Mouse (Mus musculus) hindbrain, embryonic 16.5 days (tissue): ENCODE data around the gene Ehbp1l1. TPM values are rescaled to one million over a fixed set of nuclear protein-coding genes. Genes with fewer than 3 reads are reported as not detected.

Experiments used
- ATAC-seq: fragments of 200-750 bp; cut with Nextera tagmentation; 2 replicates; pipeline ENCODE4 v1.8.0; 2017; ENCODE audit warnings: moderate TSS enrichment, moderate library complexity
- H3K27ac ChIP-seq: fragments of 300-500 bp; sonication (generic); 2 replicates; pipeline ENCODE4 v1.5.1; 2014; ENCODE audit warnings: low read depth, mild to moderate bottlenecking, control low read depth, low read length, moderate library complexity
- H3K27me3 ChIP-seq: fragments of 300-500 bp; sonication (generic); replicated peaks from 2 replicates; pipeline ENCODE4 v1.6.1; 2014; ENCODE audit warnings: low read length; ENCODE audit not compliant: control insufficient read depth, insufficient read depth
- H3K36me3 ChIP-seq: fragments of 300-500 bp; sonication (generic); 2 replicates; pipeline ENCODE4 v1.6.1; 2014; ENCODE audit warnings: mild to moderate bottlenecking, low read length, moderate library complexity, mixed read lengths; ENCODE audit not compliant: control insufficient read depth, insufficient read depth
- H3K4me1 ChIP-seq: fragments of 300-500 bp; sonication (generic); 2 replicates; pipeline ENCODE4 v1.6.1; 2014; ENCODE audit warnings: low read depth, low read length; ENCODE audit not compliant: control insufficient read depth, insufficient read depth
- H3K4me2 ChIP-seq: fragments of 300-500 bp; sonication (generic); 2 replicates; pipeline ENCODE4 v1.6.1; 2014; ENCODE audit warnings: mild to moderate bottlenecking, low read length, control low read depth, moderate library complexity
- H3K4me3 ChIP-seq: fragments of 300-500 bp; sonication (generic); 2 replicates; pipeline ENCODE4 v1.5.1; 2014; ENCODE audit warnings: mild to moderate bottlenecking, low read length, control low read depth, moderate library complexity
- H3K9ac ChIP-seq: fragments of 300-500 bp; sonication (generic); 2 replicates; pipeline ENCODE4 v1.6.1; 2014; ENCODE audit warnings: low read depth, mild to moderate bottlenecking, control low read depth, low read length, moderate library complexity
- H3K9me3 ChIP-seq: fragments of 300-500 bp; sonication (generic); 2 replicates; pipeline ENCODE4 v1.6.1; 2014; ENCODE audit warnings: mild to moderate bottlenecking, low read length, moderate library complexity; ENCODE audit not compliant: control insufficient read depth
- WGBS: fragments of 180-500 bp; shearing (Covaris S2); extraction: QIAGEN DNeasy Blood & Tissue Kit; methylation state at CpG from one replicate; pipeline ENCODE4 v1.1.7; 2014; 5-methylcytosine and 5-hydroxymethylcytosine counted together
- polyA plus RNA-seq: library from polyadenylated mRNA; unstranded; fragments of >200 nt; fragmentation: Nextera tagmentation; extraction: Ambion mirVana; gene quantifications from 2 replicates; pipeline ENCODE4 v1.2.1, GENCODE M21; 2015

The Ehbp1l1 gene
- polyA plus RNA-seq, 1 experiment from 2014 or later = 29.7 TPM

DNA sequence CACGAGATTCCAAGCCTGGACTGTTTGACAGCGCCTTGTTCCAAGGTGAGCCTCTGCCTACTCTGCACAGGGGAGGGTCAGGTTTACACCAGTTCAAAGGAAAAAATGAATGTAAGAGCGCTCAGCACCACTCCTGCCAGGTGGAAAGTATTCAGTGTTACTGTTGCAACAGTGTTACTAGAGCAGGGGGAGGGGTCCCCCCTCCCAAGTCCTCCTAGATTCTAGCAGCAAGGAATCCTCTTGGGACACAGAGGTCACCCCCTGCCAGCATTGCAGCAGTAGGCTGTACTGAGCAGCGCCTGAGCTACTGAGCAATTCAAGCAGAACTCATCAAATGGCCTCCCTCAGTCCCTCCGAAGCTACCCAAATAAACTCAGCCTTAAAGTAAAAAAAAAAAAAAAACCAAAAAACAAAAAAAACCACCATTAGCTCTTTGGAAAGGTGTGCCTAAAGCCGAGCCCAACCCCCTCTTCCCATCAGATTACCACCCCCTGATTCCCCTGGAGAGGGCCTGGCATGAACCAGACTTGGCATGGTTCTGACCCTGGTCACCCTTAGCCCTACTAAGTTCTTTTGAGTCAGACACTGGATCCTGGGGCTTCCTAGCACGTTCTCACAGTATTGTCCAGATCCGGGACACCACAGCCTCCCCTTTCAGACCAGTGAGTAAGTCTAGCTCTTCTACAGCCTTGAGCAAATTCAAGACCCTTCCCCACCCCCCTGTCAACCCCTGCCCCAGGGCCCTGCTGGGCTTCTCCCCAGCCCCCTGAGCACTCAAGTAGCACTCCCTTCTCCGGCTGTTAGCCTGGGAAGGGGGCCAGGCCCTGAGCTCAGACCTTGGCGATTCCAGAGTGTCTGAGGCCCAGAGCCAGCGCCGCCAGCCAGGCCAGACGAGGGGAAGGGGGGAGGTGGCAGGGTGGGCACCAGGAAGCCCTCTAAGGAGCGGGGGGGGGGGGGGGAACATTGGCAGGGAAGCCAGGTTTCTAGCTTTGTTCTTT, 14.5 kb upstream of the Ehbp1l1 start, which contains the start of gene Ltbp3:
Ltbp3 (plus strand) TSS at position 585 of the 998 bp plus-strand sequence.
- peak; percentile 84 for ATAC-seq
- H3K4me1 ChIP-seq = peaks cover 32% of the 10 kb centered on the region
- WGBS = 15% methylated on average over 13 of the region's 14 CpGs
- peak within 1 kb of the TSS; percentile 90 for H3K27ac ChIP-seq
- H3K9ac ChIP-seq = peak within 1 kb of the TSS; percentile 83
- no peaks in the 10 kb centered on the region for H3K36me3 ChIP-seq
- no peaks in the 10 kb centered on the region for H3K9me3 ChIP-seq
- H3K4me3 ChIP-seq = peak within 1 kb of the TSS; percentile 62
- peaks cover 17% of the 10 kb centered on the region for H3K27me3 ChIP-seq
- H3K4me2 ChIP-seq = peak within 1 kb of the TSS; percentile 99

DNA sequence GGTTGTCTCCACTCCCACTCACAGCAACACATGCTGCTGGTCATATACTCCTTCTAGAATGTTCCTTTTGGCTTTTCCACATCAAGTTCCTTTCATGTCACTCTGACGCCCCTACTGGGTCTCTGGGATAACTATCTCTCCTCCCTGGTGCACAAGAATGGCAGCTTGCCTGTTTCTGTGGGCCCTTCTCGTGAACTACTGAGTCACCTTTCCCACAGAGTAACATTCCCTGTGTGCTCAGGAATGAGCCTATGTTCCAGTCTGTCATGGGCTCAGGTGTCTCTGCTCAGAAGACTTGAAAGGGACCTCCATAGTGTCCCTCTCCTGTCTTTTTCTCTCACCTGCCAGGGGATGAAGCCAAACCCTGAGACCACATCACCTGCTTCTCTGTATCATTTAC, 13.3 kb upstream of the Ehbp1l1 start:
- Histone ChIP-seq H3K27me3 (peaks cover 13% of the 10 kb centered on the region; the same call in 1 of the 2 replicates), H3K9me3 (no peaks in the 10 kb centered on the region), H3K4me2 (no peak overlapping the region), H3K27ac (no peak overlapping the region), H3K36me3 (no peaks in the 10 kb centered on the region), H3K4me3 (no peak overlapping the region), H3K4me1 (peaks cover 28% of the 10 kb centered on the region), H3K9ac (no peak overlapping the region)
- no peak for ATAC-seq
- WGBS = 46% methylated on average over 2 of the region's 2 CpGs

DNA sequence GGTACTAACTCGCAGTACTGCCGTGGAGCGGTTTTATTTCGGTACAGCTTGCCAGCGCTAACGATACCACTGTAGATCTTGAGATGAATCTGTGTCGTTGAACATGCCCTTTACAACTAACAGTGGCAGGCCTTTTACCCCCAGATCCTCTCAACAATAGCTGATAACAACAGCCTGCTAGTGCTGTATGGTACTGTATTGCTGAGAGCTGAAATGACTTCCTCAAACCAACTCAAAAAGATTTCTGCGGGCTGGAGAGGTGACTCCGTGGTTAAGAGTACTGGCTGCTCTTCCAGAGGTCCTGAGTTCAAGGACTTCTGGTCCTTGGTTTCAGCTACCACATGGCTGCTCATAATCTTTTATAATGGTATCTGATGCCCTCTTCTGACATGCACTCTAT, 8.2 kb upstream of the Ehbp1l1 start:
- no peaks in the 10 kb centered on the region for H3K36me3 ChIP-seq
- 81% methylated on average over 9 of the region's 9 CpGs for WGBS
- peaks cover 7% of the 10 kb centered on the region; the same call in 1 of the 2 replicates for H3K27me3 ChIP-seq
- no peak overlapping the region for H3K4me2 ChIP-seq
- peaks cover 20% of the 10 kb centered on the region for H3K4me1 ChIP-seq
- H3K9ac ChIP-seq = no peak overlapping the region
- ATAC-seq = no peak
- no peaks in the 10 kb centered on the region for H3K9me3 ChIP-seq
- no peak overlapping the region for H3K4me3 ChIP-seq
- no peak overlapping the region for H3K27ac ChIP-seq

DNA sequence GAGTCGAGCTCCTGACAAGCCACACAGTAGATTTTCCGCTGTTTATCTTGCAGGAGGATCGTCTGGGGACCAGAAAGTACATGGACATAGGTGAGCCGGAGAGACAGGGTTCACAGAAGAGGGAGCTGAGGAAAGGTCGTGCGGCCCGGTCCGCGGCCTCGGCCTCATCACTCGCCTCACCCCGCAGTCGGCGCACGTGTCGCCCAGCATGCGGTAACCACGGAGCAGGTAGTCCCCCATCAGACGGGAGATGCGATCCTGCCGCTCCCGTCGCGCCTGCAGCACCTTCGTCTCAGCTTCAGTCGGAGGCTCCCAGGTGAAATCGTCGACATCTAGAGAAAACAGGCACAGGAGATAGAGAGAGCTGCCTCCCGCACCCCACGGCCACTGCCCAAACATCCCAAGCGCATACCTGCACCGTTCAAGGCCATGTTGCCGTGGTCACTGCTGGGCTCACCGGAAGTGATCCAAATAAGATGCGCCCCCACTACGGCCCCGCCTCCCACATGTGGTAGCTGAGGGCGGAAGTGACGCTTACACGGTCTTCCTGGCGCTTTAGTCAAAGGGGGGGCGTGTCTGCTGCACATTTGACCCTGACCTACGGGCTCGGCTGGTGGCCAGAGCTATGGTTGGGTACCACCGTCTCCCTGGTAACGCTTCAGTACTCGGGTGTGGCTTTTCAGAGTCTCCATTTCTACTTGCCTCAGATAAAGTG, 5.3 kb upstream of the Ehbp1l1 start:
- Histone ChIP-seq H3K9me3 (no peaks in the 10 kb centered on the region), H3K4me3 (peak overlapping the region; percentile 57), H3K27ac (peak overlapping the region; percentile 55; the same call in 1 of the 2 replicates), H3K9ac (peak overlapping the region; percentile 79), H3K27me3 (peaks cover 2% of the 10 kb centered on the region; the same call in 1 of the 2 replicates), H3K4me1 (peaks cover 41% of the 10 kb centered on the region), H3K4me2 (peak overlapping the region; percentile 83), H3K36me3 (no peaks in the 10 kb centered on the region)
- peak; percentile 86 for ATAC-seq
- under 1% methylated on average over 47 of the region's 47 CpGs for WGBS

DNA sequence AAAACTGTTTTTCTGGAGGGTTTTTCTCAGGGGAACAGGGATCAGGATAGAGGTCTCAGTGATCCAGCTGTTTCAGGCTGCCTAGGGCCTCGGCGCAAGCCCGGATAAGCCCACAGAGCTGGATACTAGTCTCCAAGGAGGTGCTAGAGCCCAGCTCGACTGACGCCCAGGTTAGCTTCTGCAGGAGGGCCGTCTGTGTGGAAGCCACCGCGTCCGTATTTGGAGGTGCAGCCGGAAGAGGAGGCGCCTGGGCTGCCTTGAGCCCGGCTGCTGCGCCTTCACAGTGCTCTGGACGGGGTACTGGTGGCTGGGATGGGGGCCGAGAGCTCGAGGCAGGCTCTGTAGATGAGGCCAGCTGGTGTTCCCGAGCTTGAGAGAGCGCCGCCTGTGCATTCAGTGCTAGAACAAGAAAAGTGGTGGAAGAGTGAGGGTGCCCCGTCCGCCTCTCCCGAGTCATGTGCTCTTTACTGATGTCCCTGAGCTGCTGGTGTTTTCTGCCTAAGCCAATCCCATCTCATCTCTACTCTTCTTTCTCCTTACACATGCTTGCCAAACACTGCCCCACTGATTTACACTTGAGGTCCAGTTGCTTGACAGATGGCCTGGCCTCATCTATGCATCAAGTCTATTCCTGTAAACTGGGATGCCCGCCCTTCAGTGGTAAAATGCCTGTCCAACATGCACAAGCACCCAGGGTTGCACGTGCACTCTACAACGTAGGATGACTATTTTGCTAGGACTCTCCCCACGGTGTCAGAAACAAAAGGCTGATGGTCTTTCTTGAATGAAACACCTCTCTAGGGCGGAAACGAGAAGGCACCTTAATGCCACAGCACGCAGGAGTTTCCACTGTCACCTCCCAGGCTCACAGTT, 4.4 kb upstream of the Ehbp1l1 start:
- Histone ChIP-seq H3K9ac (peak overlapping the region; percentile 79), H3K9me3 (no peaks in the 10 kb centered on the region), H3K27me3 (no peaks in the 10 kb centered on the region; the same call in 1 of the 2 replicates), H3K4me3 (peak overlapping the region; percentile 57), H3K27ac (no peak overlapping the region), H3K4me2 (peak overlapping the region; percentile 83), H3K36me3 (no peaks in the 10 kb centered on the region), H3K4me1 (peaks cover 50% of the 10 kb centered on the region)
- 72% methylated on average over 29 of the region's 29 CpGs for WGBS
- no peak for ATAC-seq

DNA sequence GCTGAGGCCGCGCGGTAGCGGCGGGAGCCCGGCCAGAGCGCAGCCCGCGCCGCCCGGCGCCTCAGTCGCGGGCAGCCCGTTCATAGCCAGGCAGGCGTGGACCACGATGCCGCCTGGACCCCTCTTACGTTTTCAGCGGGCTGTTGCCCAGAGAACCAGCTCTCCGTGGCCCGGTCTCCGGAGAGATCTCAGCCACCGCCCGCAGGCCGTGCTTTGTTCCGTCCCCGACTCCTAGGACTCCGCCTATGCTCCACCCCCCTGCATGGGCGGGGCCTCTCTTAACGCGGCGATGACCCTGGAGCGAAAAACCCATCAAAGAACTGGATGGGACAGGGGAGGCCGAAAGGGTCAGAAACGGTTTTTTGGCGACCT, 3.3 kb upstream of the Ehbp1l1 start, which contains the start of gene Fam89b:
Fam89b (minus strand) TSS at position 210 of the 372 bp plus-strand sequence.
- H3K4me2 ChIP-seq = peak within 1 kb of the TSS; percentile 99
- WGBS = under 1% methylated on average over 31 of the region's 37 CpGs
- peak within 1 kb of the TSS; percentile 96 for H3K27ac ChIP-seq
- peaks cover 57% of the 10 kb centered on the region for H3K4me1 ChIP-seq
- no peaks in the 10 kb centered on the region for H3K9me3 ChIP-seq
- H3K9ac ChIP-seq = peak within 1 kb of the TSS; percentile 99
- no peaks in the 10 kb centered on the region for H3K27me3 ChIP-seq
- H3K36me3 ChIP-seq = no peaks in the 10 kb centered on the region
- peak within 1 kb of the TSS; percentile 93 for H3K4me3 ChIP-seq
- ATAC-seq = peak; percentile 84

DNA sequence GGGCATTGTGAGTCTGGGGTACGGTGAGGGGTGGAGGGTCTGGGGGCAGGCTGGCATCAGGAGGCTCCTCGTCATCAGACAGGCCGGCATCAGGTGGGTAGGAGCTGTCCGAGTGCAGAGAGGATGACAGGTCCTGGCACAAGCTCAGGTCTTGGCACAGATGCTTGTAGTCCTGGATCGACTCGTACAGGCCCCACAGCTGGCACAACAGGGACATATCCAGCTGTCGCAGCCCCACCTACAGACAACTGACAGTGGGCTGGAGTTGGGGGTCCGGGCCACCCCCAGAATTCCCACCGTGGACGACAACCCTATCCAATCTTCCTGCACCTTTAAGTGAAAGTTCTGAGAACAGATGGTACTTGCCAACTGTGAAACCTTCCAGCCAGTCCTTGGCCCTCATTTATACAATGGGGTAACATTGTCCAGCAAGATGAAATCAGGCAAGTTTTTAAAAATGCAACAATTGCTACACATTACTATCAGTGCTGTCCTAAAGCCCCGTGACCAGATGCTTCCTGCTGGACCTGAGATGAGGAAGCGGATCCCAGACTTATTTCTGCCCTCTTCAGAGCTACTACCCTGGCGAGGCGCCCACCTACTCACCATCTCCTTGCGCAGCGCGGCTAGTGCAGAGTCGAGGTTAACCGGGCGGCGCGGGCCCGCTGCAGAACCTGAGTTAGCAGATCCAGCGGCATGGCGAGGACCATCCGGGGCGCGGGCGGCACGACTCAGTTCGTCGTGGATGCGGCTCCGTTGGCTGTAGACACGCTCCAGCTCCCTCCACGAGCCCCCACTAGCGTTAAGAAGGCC, 2.7 kb upstream of the Ehbp1l1 start:
- Histone ChIP-seq H3K27ac (peak overlapping the region; percentile 96), H3K4me1 (peaks cover 57% of the 10 kb centered on the region), H3K4me3 (peak overlapping the region; percentile 93), H3K36me3 (no peaks in the 10 kb centered on the region), H3K9ac (peak overlapping the region; percentile 99), H3K27me3 (no peaks in the 10 kb centered on the region), H3K9me3 (no peaks in the 10 kb centered on the region), H3K4me2 (peak overlapping the region; percentile 99)
- 4% methylated on average over 37 of the region's 37 CpGs for WGBS
- peak; percentile 41 for ATAC-seq

DNA sequence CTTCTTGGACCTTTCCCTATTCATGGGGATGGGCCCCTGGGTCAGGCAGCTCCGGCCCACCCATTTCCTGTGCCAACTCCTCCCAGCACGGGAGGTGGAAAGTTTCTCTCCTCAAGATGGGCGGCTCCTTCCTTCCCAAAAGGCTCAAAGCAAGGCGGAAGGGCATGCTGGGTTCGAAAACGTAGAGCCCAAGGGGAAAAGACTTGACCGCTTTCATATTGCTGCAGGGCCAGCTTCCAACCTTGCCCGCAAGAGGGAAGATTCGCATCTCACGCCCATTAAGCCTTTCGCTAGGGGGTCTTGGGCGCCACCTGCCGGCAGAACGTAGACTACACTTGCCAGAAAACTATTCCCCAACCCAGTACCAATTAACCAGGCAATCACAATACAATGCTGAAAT, 1.6 kb upstream of the Ehbp1l1 start:
- Histone ChIP-seq H3K27me3 (no peaks in the 10 kb centered on the region), H3K9ac (peak overlapping the region; percentile 99), H3K4me1 (peaks cover 57% of the 10 kb centered on the region), H3K9me3 (no peaks in the 10 kb centered on the region), H3K4me3 (peak overlapping the region; percentile 93), H3K4me2 (peak overlapping the region; percentile 99), H3K27ac (peak overlapping the region; percentile 96), H3K36me3 (no peaks in the 10 kb centered on the region; the same call in 1 of the 2 replicates)
- ATAC-seq = no peak
- WGBS = 2% methylated on average over 14 of the region's 14 CpGs
